Mouse (Mus musculus): ENCODE measurements around the gene Sbp.
"Not testable (repeated sequence)": the region's sequence is repeated elsewhere in the genome, so short reads cannot be mapped to it uniquely, and the experiment has no call there.

DNA sequence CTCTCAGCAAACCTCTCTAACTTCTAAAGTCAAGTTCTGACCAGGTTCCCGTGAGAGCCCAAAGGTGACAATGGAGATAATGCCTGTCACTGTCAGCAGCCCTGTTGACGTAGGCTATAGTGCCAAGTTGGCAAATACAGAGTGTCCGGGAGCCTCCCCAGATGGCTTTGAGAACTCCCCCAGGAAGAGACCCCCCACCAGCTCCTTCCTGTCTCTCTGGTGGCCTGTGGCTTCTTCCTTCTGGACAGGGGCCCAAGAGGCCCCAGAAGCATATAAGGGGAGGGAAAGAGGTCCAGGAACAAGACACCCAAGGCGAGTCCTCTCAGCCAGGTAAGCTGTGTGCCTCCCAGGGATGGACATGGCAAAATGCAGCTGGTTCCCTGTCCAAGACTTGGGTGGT is 24.3 kb upstream of the Sbp start, which contains the start of gene Dcpp3:
- TF ChIP-seq CTCF (IDR thresholded peaks at IDR 0.05; ENCODE audit: extremely low read depth, insufficient read length, insufficient replicate concordance, low read depth, low read length); POLR2A (IDR thresholded peaks at IDR 0.05; ENCODE audit: low read depth, low read length): not testable (repeated sequence)
